Mouse (Mus musculus): Measurements from ENCODE around the gene Dytn.

The Dytn gene

GRCm38 (mm10) chr1:63686827-63687226, at the start of gene Dytn:
TSS of gene Dytn (minus strand) at chr1:63686927.
- no peak for DNase-seq (ENCODE audit: low read depth, low spot score)

GRCm38 (mm10) chr1:63730240-63730771, 43.6 kb upstream of the Dytn start, which contains the start of the genes Mdh1b and Fastkd2:
TSS of gene Mdh1b (minus strand) at chr1:63730318.
TSS of gene Fastkd2 (plus strand) at chr1:63730614.
- peak; percentile 93 for DNase-seq (ENCODE audit: low read depth, low spot score)

- no peak for DNase-seq (ENCODE audit: low read depth, low spot score)
Observed at GRCm38 (mm10) chr1:63729796-63730195, 43.1 kb upstream of the Dytn start.

- no peak for DNase-seq (ENCODE audit: low read depth, low spot score)
Observed at GRCm38 (mm10) chr1:63720161-63720560, 33.4 kb upstream of the Dytn start.

- no peak for DNase-seq (ENCODE audit: low read depth, low spot score)
Observed at GRCm38 (mm10) chr1:63708876-63709275, 22.1 kb upstream of the Dytn start.

- no peak for DNase-seq (ENCODE audit: low read depth, low spot score)
Observed at GRCm38 (mm10) chr1:63705733-63706132, 19.0 kb upstream of the Dytn start.

GRCm38 (mm10) chr1:63696861-63697260, 10.1 kb upstream of the Dytn start:
- no peak for DNase-seq (ENCODE audit: low read depth, low spot score)

GRCm38 (mm10) chr1:63675975-63676374, 10.8 kb downstream of the Dytn start:
- no peak for DNase-seq (ENCODE audit: low read depth, low spot score)

- DNase-seq (ENCODE audit: low read depth, low spot score), result peak; percentile 60
Observed at GRCm38 (mm10) chr1:63668852-63669160, 17.9 kb downstream of the Dytn start.

- no peak for DNase-seq (ENCODE audit: low read depth, low spot score)
Observed at GRCm38 (mm10) chr1:63667949-63668851, 18.5 kb downstream of the Dytn start.

GRCm38 (mm10) chr1:63667201-63667948, 19.4 kb downstream of the Dytn start:
- DNase-seq (ENCODE audit: low read depth, low spot score), result no peak

GRCm38 (mm10) chr1:63666089-63666488, 20.6 kb downstream of the Dytn start:
- no peak for DNase-seq (ENCODE audit: low read depth, low spot score)

GRCm38 (mm10) chr1:63659591-63659990, 27.1 kb downstream of the Dytn start:
- DNase-seq (ENCODE audit: low read depth, low spot score), result peak; percentile 78

GRCm38 (mm10) chr1:63658016-63658415, 28.7 kb downstream of the Dytn start:
- DNase-seq (ENCODE audit: low read depth, low spot score), result peak; percentile 69

- DNase-seq (ENCODE audit: low read depth, low spot score), result no peak
Observed at GRCm38 (mm10) chr1:63639921-63640320, 46.8 kb downstream of the Dytn start.

- peak; percentile 10 for DNase-seq (ENCODE audit: low read depth, low spot score)
Observed at GRCm38 (mm10) chr1:63630390-63630789, 56.3 kb downstream of the Dytn start.

GRCm38 (mm10) chr1:63628211-63628610, 58.5 kb downstream of the Dytn start:
- no peak for DNase-seq (ENCODE audit: low read depth, low spot score)

- no peak for DNase-seq (ENCODE audit: low read depth, low spot score)
Observed at GRCm38 (mm10) chr1:63615668-63616067, 71.1 kb downstream of the Dytn start, which contains the start of gene Gm39653. TSS of gene Gm39653 (plus strand) at chr1:63615968.

GRCm38 (mm10) chr1:63614594-63614993, 72.1 kb downstream of the Dytn start:
- DNase-seq (ENCODE audit: low read depth, low spot score), result no peak

- DNase-seq (ENCODE audit: low read depth, low spot score), result no peak
Observed at GRCm38 (mm10) chr1:63609613-63610012, 77.1 kb downstream of the Dytn start.

GRCm38 (mm10) chr1:63603870-63604500, 82.7 kb downstream of the Dytn start:
- DNase-seq (ENCODE audit: low read depth, low spot score), result no peak

- DNase-seq (ENCODE audit: low read depth, low spot score), result no peak
Observed at GRCm38 (mm10) chr1:63586869-63587268, 99.9 kb downstream of the Dytn start.

Data from CD4-positive, CD25-positive, alpha-beta regulatory T cell, adult 2 months (primary cell).